Mouse (Mus musculus): ENCODE measurements around the gene Arntl2. TPM values are rescaled to one million over a fixed set of nuclear protein-coding genes. Genes with fewer than 3 reads are reported as not detected.

Gene Arntl2
- total and polyA plus RNA-seq, 3 experiments: not detected

DNA sequence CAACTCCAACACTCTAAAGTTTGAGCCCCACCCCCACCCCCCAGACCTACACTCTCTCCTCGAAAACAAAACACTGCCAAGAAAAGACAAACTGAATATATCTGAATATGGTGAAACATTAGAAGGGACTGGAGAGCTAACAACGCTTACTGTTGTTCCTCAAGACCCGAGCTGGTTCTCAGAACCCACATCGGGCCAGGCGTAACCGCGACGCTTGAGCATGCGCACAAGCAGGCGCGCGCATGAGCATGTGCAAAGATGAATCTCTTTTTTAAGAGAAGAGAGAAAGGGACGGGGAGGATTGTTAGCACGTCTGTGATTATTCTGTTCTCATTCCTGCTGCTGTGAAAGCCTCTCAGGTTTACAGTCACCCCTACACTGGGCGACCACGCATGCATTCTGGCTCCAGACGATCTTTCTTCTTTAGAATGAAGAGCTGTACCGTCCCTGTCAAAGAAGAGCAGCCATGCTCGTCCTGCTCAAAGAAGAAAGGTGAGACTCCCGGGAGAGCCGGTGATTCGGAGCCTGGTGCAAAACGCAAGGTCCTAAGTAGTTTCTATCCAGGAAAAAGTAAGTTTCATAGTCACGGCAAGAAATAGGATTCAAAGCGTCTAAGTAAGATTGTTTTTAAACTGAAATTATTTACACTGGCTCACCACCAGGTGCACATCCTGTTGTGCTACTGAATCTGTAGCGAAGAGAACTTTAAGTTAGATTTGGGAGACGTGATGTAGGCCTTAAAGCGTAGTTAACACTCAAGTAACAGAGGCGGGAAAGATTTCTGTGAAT lies 24.5 kb downstream of the Arntl2 start:
- in situ Hi-C loops (cut with MboI; ENCODE audit: low pct_ligation_motif_present, low pct_unique_long_range_greater_than_20kb, low sequenced_read_pairs): no loop called here
- Histone ChIP-seq H3K9ac (ENCODE audit: insufficient read depth, low read depth) (no peak overlapping the region), H3K4me2 (ENCODE audit: insufficient read depth, low read depth, poor library complexity, severe bottlenecking) (no peak overlapping the region), H3K27ac (ENCODE audit: insufficient read depth, low read depth) (no peak overlapping the region), H3K79me2 (replicated peaks; ENCODE audit: control insufficient read depth, extremely low read depth, insufficient read depth, poor library complexity, severe bottlenecking) (no peaks in the 10 kb centered on the region), H3K9me3 (replicated peaks; ENCODE audit: low read length) (no peaks in the 10 kb centered on the region), H3K4me3 (replicated peaks in 1 of 3; ENCODE audit: low read depth in 2 of 3, low read length in 2 of 3, poor library complexity in 1 of 3) (no peak overlapping the region), H3K27me3 (replicated peaks) (no peaks in the 10 kb centered on the region), H3K36me3 (replicated peaks in 1 of 2; ENCODE audit: control insufficient read depth in 1 of 2, insufficient read depth in 1 of 2, low read length in 1 of 2) (no peaks in the 10 kb centered on the region), H3K4me1 (ENCODE audit: control insufficient read depth in 1 of 2, insufficient read depth in 2 of 2) (no peaks in the 10 kb centered on the region)
- dilution Hi-C loops (cut with MboI; ENCODE audit: extremely low pct_ligation_motif_present, extremely low pct_unique_long_range_greater_than_20kb, low sequenced_read_pairs): no loop called here
- DNase-seq (ENCODE audit: extremely low read depth): no peak
- no peak for TF ChIP-seq MAX (IDR thresholded peaks at IDR 0.05; ENCODE audit: low read length)
- TF ChIP-seq EP300 (IDR thresholded peaks at IDR 0.05; ENCODE audit: low read length): no peak

DNA sequence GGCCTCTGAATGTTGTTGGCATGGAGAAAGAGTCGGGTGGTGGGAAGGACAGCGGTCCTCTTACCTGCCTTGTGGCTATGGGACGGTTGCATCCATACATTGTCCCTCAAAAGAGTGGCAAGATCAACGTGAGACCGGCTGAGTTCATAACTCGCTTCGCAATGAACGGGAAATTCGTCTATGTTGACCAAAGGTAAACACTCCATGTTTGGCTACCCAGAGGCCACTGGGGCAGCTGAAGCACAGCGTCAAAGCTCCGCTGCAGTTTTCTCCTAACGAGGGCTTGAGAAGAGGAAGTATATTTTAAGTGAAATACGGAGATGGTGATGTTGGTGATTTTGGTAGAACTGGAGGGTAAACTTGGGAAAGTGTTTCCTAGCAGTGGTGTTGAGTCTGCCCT lies 26.1 kb downstream of the Arntl2 start:
- TF ChIP-seq POLR2AphosphoS2 (IDR thresholded peaks at IDR 0.05; ENCODE audit: low read depth, low read length) (no peak), JUND (conservative IDR thresholded peaks at IDR 0.05; ENCODE audit: low read depth, low read length) (no peak), NRF1 (IDR thresholded peaks at IDR 0.05; ENCODE audit: low read depth, low read length) (no peak), NELFE (IDR thresholded peaks at IDR 0.05; ENCODE audit: low read depth, low read length) (no peak), TBP (conservative IDR thresholded peaks at IDR 0.05; ENCODE audit: low read depth, low read length) (no peak), MXI1 (IDR thresholded peaks at IDR 0.05; ENCODE audit: low read depth, low read length) (no peak)
- Histone ChIP-seq H3K79me2 (replicated peaks; ENCODE audit: control insufficient read depth, extremely low read depth, insufficient read depth, poor library complexity, severe bottlenecking) (no peaks in the 10 kb centered on the region), H3K27ac (ENCODE audit: insufficient read depth, low read depth) (no peak overlapping the region), H3K4me2 (ENCODE audit: insufficient read depth, low read depth, poor library complexity, severe bottlenecking) (no peak overlapping the region), H3K27me3 (replicated peaks) (no peaks in the 10 kb centered on the region), H3K4me3 (replicated peaks in 1 of 3; ENCODE audit: low read depth in 2 of 3, low read length in 2 of 3, poor library complexity in 1 of 3) (no peak overlapping the region), H3K9me3 (replicated peaks; ENCODE audit: low read length) (no peaks in the 10 kb centered on the region), H3K4me1 (ENCODE audit: control insufficient read depth in 1 of 2, insufficient read depth in 2 of 2) (no peaks in the 10 kb centered on the region), H3K36me3 (replicated peaks in 1 of 2; ENCODE audit: control insufficient read depth in 1 of 2, insufficient read depth in 1 of 2, low read length in 1 of 2) (no peaks in the 10 kb centered on the region), H3K9ac (ENCODE audit: insufficient read depth, low read depth) (no peak overlapping the region)
- dilution Hi-C loops (cut with MboI; ENCODE audit: extremely low pct_ligation_motif_present, extremely low pct_unique_long_range_greater_than_20kb, low sequenced_read_pairs) (no loop called here), in situ Hi-C loops (cut with MboI; ENCODE audit: low pct_ligation_motif_present, low pct_unique_long_range_greater_than_20kb, low sequenced_read_pairs) (no loop called here)
- DNase-seq (ENCODE audit: extremely low read depth): no peak

- peak overlapping the region; percentile 18; the same call in 1 of the 2 replicates for H3K4me2 ChIP-seq (ENCODE audit: insufficient read depth, low read depth, poor library complexity, severe bottlenecking)
- H3K9me3 ChIP-seq (replicated peaks; ENCODE audit: low read length): no peaks in the 10 kb centered on the region
- peak; percentile 90 for TF ChIP-seq RAD21 (IDR thresholded peaks at IDR 0.05; ENCODE audit: low read depth, low read length)
- TF ChIP-seq ZC3H11A (IDR thresholded peaks at IDR 0.05; ENCODE audit: low read depth, low read length): 0 out of 2 replicates have a peak, but pooled peaks have one; percentile 38
- peak; percentile 90 to 91 for TF ChIP-seq CTCF (conservative IDR thresholded peaks at IDR 0.05 in 1 of 2, IDR thresholded peaks at IDR 0.05 in 1 of 2; ENCODE audit: low read depth in 2 of 2, low read length in 2 of 2)
- TF ChIP-seq MAX (IDR thresholded peaks at IDR 0.05; ENCODE audit: low read length): peak; percentile 90
- no peak for TF ChIP-seq ETS1 (conservative IDR thresholded peaks at IDR 0.05; ENCODE audit: low read depth, low read length)
- peak; percentile 81 for TF ChIP-seq SMC3 (IDR thresholded peaks at IDR 0.05; ENCODE audit: low read depth, low read length)
- H3K9ac ChIP-seq (ENCODE audit: insufficient read depth, low read depth): no peak overlapping the region
- H3K27ac ChIP-seq (ENCODE audit: insufficient read depth, low read depth): no peak overlapping the region
- no peaks in the 10 kb centered on the region for H3K4me1 ChIP-seq (ENCODE audit: control insufficient read depth in 1 of 2, insufficient read depth in 2 of 2)
- no peaks in the 10 kb centered on the region for H3K27me3 ChIP-seq (replicated peaks)
- dilution Hi-C loops (cut with MboI; ENCODE audit: extremely low pct_ligation_motif_present, extremely low pct_unique_long_range_greater_than_20kb, low sequenced_read_pairs): no loop called here
- no peak overlapping the region for H3K4me3 ChIP-seq (replicated peaks in 1 of 3; ENCODE audit: low read depth in 2 of 3, low read length in 2 of 3, poor library complexity in 1 of 3)
- H3K79me2 ChIP-seq (replicated peaks; ENCODE audit: control insufficient read depth, extremely low read depth, insufficient read depth, poor library complexity, severe bottlenecking): no peaks in the 10 kb centered on the region
- in situ Hi-C loops (cut with MboI; ENCODE audit: low pct_ligation_motif_present, low pct_unique_long_range_greater_than_20kb, low sequenced_read_pairs): no loop called here
- DNase-seq (ENCODE audit: extremely low read depth): peak; percentile 62
- H3K36me3 ChIP-seq (replicated peaks in 1 of 2; ENCODE audit: control insufficient read depth in 1 of 2, insufficient read depth in 1 of 2, low read length in 1 of 2): no peaks in the 10 kb centered on the region
These were observed 29.1 kb downstream of the Arntl2 start for GRCm38 (mm10) chr6:146824727-146825486.

All from CH12.LX (cell line).